Mouse (Mus musculus): ENCODE results near the gene Wdr24. TPM values are rescaled to one million over a fixed set of nuclear protein-coding genes. Genes with fewer than 3 reads are reported as not detected.
"Not testable (repeated sequence)": the region's sequence is repeated elsewhere in the genome, so short reads cannot be mapped to it uniquely, and the experiment has no call there.

Gene Wdr24
- total RNA-seq, 1 experiment from 2014 or later = 16.5 TPM

DNA sequence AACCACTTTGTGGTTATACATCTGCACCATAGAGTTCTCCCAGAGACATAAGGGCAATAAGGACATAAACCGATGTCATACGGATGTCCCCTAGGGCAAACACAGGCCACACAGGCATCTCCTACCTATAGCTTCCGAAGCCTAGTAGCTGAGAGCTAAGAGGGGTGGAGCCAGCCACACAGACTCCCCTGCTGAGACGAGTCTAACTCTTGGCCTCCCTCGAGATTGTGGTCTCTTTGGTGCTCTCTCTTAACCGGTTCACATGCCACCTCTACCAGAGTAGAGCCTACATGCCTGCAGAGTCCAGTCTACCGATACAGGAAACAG lies 44.0 kb downstream of the Wdr24 start:
- peak in 1 of 2 experiments; percentile 14; a peak in 1 of 4 replicates for ATAC-seq (replicated peaks in 1 of 2; ENCODE audit: insufficient read depth in 1 of 2, low FRiP score in 2 of 2, low TSS enrichment in 1 of 2, low read depth in 1 of 2, poor library complexity in 2 of 2, severe bottlenecking in 2 of 2)

DNA sequence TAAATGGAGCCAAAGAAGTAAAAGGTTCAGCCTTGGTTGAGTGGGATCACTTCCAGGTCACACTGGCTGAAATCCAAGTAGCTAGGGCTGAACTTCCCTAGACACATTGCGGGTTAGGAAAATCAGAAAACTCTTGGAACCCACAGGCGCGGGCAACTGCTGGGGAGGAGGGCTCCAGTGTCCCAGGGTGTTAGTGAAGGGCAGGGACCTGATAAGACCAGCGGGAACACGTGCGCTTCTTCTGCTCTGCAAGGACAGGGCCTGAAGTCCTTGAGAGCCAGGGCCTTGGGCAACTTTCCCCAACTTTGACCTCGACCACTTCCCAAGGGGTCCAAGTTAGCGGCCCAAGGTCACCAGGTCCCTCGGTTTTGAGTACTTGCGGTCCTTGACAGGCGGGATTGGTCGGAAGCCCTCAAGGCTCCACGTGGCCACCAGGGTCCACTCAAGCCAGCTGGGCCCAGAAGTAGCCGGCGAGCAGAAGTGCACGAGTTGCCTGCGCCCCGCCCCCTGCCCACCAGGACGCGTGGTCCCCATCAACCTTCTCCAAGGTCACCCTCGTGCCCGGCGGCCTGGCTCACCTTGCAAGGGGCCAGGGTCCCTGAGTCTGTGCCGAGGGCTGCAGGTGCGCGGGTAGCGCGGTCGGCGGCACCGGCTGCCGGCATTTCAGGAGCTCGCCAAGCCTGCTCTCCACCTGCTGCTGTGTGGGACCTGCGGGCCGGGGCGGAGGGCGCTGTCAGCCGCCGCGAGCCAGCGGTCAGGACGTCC lies 44.6 kb downstream of the Wdr24 start:
- peak; percentile 17 to 29; a peak in 2 of 4 replicates for ATAC-seq (replicated peaks in 1 of 2; ENCODE audit: insufficient read depth in 1 of 2, low FRiP score in 2 of 2, low TSS enrichment in 1 of 2, low read depth in 1 of 2, poor library complexity in 2 of 2, severe bottlenecking in 2 of 2)

DNA sequence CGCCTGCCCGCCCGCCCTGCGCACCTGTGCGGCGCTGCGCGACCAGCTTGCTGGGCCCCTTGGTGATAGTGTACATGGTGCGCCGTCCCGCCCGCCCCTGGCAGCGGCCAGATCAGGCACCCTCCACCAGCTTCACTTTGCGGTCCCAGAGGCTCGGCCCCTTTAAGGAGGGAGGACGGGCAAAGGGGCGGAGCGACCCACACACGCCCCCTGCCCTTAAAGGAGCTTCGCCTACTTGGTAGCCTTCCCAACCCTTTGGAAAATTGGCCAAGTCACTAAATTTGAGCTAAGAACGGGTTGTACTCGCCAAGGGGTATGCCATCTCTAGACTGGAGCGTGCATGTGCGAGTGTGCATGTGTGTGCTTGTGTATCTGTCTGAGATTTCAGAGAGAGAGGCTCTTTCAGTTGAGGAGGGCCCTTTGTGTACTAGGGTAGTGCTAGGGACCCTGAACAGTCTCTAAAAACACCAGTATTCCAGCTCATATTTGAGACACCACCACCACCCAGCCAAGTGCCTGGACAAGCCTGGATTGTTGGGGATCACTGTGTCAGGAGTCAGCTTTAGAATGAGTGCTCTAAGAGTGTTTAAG lies 45.3 kb downstream of the Wdr24 start, which contains the start of gene Mcrip2:
Mcrip2 (minus strand) TSS at position 164 of the 591 bp plus-strand sequence.
- peak; percentile 70 to 83 for ATAC-seq (replicated peaks in 1 of 2; ENCODE audit: insufficient read depth in 1 of 2, low FRiP score in 2 of 2, low TSS enrichment in 1 of 2, low read depth in 1 of 2, poor library complexity in 2 of 2, severe bottlenecking in 2 of 2)

DNA sequence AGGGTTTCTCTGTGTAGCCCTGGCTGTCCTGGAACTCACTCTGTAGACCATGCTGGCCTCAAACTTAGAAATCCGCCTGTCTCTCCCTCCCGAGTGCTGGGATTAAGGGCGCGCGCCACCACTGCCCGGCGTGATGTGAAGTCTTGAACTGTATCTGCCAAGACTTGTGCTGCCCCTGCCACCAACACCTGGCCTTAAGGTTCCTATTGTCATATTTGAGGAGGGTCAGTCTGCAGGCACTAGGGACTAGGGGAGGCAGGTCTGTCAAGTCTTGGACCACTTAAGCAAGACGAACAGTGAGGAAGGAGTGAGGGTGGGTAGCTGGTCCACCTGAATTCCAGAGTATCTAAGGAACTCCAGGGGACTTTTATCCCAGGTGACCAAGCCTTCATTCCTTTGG lies 46.1 kb downstream of the Wdr24 start:
- ATAC-seq (replicated peaks in 1 of 2; ENCODE audit: insufficient read depth in 1 of 2, low FRiP score in 2 of 2, low TSS enrichment in 1 of 2, low read depth in 1 of 2, poor library complexity in 2 of 2, severe bottlenecking in 2 of 2) = no peak

DNA sequence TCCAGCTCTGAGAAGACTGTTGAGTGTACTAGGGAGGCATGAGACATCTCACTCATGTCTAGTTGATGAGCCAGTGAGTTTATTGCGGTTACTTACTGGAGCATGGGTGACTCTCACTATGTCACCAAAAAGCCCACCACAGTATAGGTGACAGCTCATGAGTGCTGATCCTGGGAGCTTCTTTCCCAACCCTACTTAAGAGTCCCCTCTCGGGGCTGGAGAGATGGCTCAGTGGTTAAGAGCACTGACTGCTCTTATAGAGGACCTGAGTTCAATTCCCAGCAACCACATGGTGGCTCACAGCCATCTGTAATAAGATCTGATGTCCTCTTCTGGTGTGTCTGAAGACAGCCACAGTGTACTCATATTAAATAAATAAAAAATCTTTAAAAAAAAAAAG lies 46.5 kb downstream of the Wdr24 start:
- no peak for ATAC-seq (replicated peaks in 1 of 2; ENCODE audit: insufficient read depth in 1 of 2, low FRiP score in 2 of 2, low TSS enrichment in 1 of 2, low read depth in 1 of 2, poor library complexity in 2 of 2, severe bottlenecking in 2 of 2)

DNA sequence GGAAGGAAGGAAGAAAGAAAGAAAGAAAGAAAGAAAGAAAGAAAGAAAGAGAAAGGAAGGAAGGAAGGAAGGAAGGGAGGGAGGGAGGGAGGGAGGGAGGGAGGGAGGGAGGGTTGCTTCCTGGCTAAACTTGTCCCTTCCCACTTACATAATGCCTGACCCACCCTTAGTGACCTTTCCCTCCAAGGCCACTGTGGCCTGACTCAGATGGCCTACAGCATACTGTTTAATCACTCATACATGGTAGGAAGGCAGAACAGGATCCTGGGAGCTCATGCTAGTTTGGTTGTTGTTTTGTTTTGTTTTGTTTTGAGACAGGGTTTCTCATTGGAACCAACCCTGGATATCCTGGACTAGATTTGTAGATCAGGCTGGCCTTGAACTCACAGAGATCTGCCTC lies 48.1 kb downstream of the Wdr24 start:
- not testable (repeated sequence) for ATAC-seq (replicated peaks in 1 of 2; ENCODE audit: insufficient read depth in 1 of 2, low FRiP score in 2 of 2, low TSS enrichment in 1 of 2, low read depth in 1 of 2, poor library complexity in 2 of 2, severe bottlenecking in 2 of 2)

DNA sequence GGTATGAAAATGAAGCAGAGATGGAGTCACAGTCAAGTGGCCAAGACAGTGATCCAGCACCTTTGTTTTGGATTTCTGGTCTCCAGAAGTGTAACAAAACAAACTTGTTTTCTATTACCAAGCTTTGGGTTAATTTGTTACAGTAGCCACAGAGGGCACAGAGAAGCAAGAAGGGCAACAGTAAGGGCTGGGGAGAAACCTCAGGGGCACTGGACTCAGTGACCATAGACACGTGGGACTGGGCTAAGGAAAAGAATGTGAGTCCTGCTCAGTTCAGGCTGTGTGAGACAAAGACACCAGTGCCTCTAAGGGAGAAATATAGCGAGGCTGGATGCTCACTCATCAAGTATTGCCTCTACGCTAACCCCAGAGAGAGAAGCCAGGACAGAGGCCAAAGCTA lies 49.2 kb downstream of the Wdr24 start:
- no peak for ATAC-seq (replicated peaks in 1 of 2; ENCODE audit: insufficient read depth in 1 of 2, low FRiP score in 2 of 2, low TSS enrichment in 1 of 2, low read depth in 1 of 2, poor library complexity in 2 of 2, severe bottlenecking in 2 of 2)

DNA sequence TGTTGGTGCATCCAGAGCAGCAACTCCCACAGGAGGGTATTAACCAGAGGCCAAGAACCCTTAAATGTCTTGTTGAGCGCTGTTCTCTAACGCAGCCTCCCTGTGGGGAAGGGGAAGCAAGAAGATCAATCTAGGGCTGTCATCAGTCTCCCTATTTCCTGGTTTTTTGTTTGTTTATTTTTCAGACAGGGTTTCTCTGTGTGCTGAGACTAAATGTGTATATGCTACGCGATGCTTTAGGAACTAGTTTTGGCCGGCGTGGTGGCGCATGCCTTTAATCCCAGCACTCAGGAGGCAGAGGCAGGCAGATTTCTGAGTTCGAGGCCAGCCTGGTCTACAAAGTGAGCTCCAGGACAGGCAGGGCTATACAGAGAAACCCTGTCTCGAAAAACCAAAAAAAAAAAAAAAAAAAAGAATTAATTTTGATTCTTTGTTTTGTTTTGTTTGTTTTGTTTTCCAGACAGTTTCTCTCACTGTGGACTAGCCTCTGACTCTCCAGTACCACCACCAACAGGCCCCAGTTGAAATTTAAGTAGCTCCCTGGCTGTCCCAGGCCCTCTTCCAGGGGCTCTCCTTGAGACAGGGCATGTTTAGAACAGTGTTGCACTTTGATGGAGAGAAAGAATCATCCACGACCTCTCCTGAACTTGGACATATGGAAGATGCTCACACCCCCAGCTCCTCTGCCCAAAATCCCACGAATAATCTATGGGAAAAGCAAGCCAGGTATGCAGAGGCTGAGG lies 50.1 kb downstream of the Wdr24 start:
- no peak for ATAC-seq (replicated peaks in 1 of 2; ENCODE audit: insufficient read depth in 1 of 2, low FRiP score in 2 of 2, low TSS enrichment in 1 of 2, low read depth in 1 of 2, poor library complexity in 2 of 2, severe bottlenecking in 2 of 2)

DNA sequence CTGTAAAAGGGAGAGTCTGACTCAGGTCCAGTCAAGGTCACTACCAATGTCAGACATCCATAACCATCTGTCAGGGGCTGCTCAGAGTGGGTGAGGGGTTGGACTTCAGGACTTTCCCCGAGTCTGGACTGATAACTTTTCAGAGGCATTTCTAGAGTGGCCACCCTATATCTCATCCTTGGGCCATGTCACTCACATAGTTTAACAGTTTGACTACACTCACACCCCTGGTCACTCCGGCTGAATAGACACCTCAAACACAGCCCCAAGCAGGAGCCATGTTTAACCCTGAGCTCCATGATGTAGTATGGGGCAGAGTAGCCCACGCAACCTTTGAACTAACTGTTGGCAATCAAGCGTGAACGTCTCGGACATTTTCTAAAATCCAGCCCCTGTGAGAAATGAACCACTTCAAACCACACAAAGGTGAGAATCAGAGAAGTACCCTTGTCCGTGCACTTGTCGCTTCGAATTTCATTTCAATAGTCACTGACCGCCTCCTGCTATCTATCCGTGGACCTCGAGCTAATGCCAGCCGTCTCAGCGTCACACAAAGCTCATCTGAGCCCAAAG lies 50.8 kb downstream of the Wdr24 start:
- ATAC-seq (replicated peaks in 1 of 2; ENCODE audit: insufficient read depth in 1 of 2, low FRiP score in 2 of 2, low TSS enrichment in 1 of 2, low read depth in 1 of 2, poor library complexity in 2 of 2, severe bottlenecking in 2 of 2) = no peak

DNA sequence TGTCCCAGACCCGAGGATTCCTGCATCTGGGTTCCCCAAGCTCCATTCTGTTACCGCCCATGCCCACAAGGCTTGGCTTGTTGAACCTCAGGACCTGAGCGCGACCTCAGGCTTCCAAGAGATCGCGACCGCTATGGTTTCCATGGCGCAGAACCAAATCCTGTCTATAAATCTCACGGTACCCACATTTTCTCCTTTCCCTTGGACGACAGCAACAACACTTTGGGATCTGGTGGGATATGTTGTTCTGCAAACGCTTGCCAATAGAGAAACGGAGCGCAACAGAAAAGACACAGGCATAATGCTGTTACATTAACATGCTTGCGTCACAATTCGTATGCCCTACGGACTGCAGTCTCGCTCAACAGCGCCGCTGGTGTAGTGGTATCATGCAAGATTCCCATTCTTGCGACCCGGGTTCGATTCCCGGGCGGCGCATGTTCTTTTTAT lies 51.3 kb downstream of the Wdr24 start, which contains the start of gene Mettl26:
Mettl26 (plus strand) TSS at position 354 of the 450 bp plus-strand sequence.
- ATAC-seq (replicated peaks in 1 of 2; ENCODE audit: insufficient read depth in 1 of 2, low FRiP score in 2 of 2, low TSS enrichment in 1 of 2, low read depth in 1 of 2, poor library complexity in 2 of 2, severe bottlenecking in 2 of 2) = peak; percentile 67 to 72

DNA sequence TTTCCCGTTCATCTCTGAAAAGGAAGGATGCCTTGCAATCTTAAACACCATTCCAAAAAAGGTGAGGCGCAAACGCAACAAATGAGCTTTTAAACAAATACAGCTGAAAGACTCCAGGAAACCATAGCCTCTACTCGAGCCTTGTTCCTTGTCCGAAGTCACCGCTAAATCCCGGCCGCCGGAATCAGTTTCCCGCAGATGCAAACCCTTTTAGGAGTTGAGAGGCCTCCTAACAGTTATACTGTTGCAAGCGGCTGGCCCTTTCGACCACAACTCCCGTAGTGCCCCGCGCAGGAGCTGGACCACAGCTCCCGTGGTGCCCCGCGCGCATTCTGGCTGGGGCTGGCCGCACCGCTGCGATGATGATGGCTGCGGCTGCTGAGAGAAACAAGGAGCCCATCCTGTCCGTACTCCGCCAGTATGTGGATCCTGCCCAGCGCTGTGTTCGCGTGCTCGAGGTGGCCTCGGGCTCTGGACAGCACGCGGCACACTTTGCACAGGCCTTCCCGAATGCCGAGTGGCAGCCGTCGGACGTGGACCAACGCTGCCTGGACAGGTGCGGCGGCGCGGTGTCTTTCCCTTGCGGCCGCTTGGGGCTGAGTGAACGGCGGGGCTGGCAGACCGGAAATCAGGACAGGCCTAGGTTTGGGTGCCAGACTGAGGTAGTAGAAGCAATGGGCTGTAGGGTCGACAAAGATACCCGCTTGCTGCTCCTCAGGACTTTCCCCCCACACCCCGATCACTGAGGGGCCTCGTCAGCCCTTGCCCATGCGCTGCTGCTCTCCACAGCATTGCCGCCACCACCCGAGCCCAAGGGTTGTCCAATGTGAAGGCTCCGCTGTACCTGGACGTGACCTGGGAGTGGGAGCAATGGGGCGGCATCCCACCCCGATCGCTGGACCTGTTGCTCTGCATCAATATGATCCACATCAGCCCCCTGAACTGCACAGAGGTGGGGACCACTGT lies 52.0 kb downstream of the Wdr24 start:
- ATAC-seq (replicated peaks in 1 of 2; ENCODE audit: insufficient read depth in 1 of 2, low FRiP score in 2 of 2, low TSS enrichment in 1 of 2, low read depth in 1 of 2, poor library complexity in 2 of 2, severe bottlenecking in 2 of 2) = peak; percentile 65 to 77

DNA sequence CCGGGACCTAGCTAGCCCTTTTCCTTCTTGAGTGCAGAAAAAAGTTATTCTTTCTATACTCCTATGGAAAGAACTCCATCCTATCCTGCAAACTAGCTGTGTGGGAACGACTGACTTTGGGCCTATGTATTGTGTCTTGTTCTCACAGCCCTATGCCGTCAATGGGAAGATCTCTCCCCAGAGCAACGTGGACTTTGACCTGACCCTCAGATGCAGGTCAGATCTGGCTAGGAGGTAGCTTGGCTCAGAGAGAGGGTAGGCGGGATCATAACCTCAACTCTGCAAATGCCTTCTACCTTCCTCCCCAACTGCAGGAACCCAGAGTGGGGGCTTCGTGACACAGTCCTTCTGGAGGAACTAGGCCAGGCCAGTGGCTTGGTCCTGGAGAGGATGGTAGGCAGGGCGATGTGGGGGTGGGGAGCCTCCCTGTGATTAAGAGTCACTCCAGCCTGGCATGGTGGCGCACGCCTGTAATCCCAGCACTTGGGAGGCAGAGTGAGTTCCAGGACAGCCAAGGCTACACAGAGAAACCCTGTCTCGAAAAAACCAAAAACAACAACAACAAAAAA lies 53.0 kb downstream of the Wdr24 start:
- ATAC-seq (replicated peaks in 1 of 2; ENCODE audit: insufficient read depth in 1 of 2, low FRiP score in 2 of 2, low TSS enrichment in 1 of 2, low read depth in 1 of 2, poor library complexity in 2 of 2, severe bottlenecking in 2 of 2) = no peak

DNA sequence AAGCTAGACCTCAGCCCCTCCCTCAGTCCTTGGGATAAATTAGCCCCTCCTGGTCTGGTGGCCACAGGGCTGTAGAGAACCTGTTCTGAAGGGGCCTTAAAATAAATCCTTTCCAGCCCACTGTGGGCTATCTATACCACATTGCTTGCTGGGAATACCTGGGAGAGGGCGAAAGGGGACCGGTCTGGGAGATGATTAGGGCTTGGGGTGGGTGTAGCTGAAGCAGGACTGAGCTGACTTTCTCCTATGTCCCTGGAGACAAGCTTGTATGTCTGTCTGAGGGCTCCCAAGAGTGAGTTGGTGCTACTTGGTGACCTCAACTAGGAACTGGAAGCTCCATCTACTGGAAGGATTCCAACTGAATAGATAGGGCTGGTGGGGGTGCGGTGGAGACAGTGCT lies 53.6 kb downstream of the Wdr24 start:
- ATAC-seq (replicated peaks in 1 of 2; ENCODE audit: insufficient read depth in 1 of 2, low FRiP score in 2 of 2, low TSS enrichment in 1 of 2, low read depth in 1 of 2, poor library complexity in 2 of 2, severe bottlenecking in 2 of 2) = no peak

DNA sequence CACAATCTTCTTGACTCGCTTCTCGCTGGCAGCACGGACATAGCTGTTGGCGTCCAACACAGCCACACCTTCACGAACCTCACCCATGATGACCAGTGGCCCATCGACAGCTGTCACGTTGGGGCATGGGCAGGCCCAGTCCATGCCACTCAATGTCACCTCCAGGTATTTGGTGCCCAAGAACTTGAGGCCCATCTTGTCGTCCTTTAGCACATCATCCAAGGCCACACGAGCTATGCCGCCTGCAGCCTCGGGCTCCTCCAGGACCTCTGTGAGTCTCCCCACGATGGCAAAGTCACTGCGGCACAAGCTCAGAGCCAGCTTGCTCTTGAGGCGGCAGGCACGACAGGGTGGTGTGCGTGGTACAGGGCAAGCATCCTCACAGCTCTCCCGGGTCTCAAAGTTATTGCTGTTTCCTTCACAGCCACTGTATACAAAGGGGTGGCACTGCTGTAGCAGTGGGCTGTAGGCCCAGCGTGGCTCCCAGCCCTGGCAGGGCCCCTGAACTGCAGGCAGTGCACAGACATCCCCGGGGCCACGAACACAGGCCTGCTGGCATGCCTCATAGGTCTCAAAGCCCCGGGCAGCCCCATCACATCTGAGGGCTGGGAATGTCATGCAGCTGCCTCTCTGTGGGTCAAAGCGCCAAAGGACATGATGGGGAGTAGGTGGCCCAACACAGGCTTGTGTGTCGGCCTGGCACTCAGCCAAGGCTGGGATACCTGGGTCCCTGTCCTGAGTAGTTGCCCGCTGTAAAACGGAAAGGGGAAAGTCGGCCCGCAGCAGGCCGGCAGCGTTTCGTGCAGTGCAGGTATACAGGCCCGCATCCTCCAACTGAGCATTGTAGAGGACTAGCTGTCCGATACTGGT lies 54.5 kb downstream of the Wdr24 start:
- no peak for ATAC-seq (replicated peaks in 1 of 2; ENCODE audit: insufficient read depth in 1 of 2, low FRiP score in 2 of 2, low TSS enrichment in 1 of 2, low read depth in 1 of 2, poor library complexity in 2 of 2, severe bottlenecking in 2 of 2)

Measured in hematopoietic stem cell, adult 5-6 weeks (primary cell).